Mouse (Mus musculus): ENCODE results near the gene Gnai3. TPM values are rescaled to one million over a fixed set of nuclear protein-coding genes. Genes with fewer than 3 reads are reported as not detected.

The Gnai3 gene
- total and polyA plus RNA-seq, 3 experiments: 7.5 to 18.1 (median 16.5) TPM

DNA sequence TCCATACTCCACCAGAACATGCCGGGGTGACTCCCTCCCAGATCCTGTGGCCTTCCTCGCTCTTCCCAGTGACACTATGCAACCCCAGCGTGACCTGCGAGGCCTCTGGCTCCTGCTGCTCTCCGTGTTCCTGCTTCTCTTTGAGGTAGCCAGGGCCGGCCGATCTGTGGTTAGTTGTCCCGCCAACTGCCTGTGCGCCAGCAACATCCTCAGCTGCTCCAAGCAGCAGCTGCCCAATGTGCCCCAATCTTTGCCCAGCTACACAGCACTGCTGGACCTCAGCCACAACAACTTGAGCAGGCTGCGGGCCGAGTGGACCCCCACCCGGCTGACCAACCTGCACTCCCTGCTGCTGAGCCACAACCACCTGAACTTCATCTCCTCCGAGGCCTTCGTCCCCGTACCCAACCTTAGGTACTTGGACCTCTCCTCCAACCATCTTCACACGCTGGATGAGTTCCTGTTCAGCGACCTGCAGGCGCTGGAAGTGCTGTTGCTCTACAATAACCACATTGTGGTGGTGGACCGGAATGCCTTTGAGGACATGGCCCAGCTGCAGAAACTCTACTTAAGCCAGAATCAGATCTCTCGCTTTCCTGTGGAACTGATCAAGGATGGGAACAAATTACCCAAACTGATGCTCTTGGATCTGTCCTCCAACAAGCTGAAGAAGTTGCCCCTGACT lies 41.3 kb upstream of the Gnai3 start:
- intact Hi-C loops (cut with DNase I): no loop called here
- Histone ChIP-seq H3K4me3 (no peak overlapping the region; the same call in 1 of the 2 replicates), H3K4me1 (ENCODE audit: control insufficient read depth, insufficient read depth, low read length) (peaks cover 6% of the 10 kb centered on the region; the same call in 1 of the 2 replicates), H3K36me3 (ENCODE audit: control insufficient read depth, insufficient read depth, low read length) (no peaks in the 10 kb centered on the region), H3K27ac (no peak overlapping the region), H3K27me3 (ENCODE audit: control insufficient read depth, insufficient read depth, low read length) (no peaks in the 10 kb centered on the region), H3K9ac (ENCODE audit: low read depth, low read length) (no peak overlapping the region), H3K79me2 (replicated peaks; ENCODE audit: control insufficient read depth, insufficient read depth, low read length) (no peaks in the 10 kb centered on the region)
- WGBS: 79% methylated on average over 20 of the region's 20 CpGs
- TF ChIP-seq POLR2A (IDR thresholded peaks at IDR 0.05; ENCODE audit: insufficient read depth, low read depth, low read length): no peak
- no peak for TF ChIP-seq EP300 (IDR thresholded peaks at IDR 0.05; ENCODE audit: insufficient read depth, low read depth, low read length)
- TF ChIP-seq CTCF (IDR thresholded peaks at IDR 0.05): no peak
- DNase-seq: peak in 1 of 2 experiments; percentile 20

DNA sequence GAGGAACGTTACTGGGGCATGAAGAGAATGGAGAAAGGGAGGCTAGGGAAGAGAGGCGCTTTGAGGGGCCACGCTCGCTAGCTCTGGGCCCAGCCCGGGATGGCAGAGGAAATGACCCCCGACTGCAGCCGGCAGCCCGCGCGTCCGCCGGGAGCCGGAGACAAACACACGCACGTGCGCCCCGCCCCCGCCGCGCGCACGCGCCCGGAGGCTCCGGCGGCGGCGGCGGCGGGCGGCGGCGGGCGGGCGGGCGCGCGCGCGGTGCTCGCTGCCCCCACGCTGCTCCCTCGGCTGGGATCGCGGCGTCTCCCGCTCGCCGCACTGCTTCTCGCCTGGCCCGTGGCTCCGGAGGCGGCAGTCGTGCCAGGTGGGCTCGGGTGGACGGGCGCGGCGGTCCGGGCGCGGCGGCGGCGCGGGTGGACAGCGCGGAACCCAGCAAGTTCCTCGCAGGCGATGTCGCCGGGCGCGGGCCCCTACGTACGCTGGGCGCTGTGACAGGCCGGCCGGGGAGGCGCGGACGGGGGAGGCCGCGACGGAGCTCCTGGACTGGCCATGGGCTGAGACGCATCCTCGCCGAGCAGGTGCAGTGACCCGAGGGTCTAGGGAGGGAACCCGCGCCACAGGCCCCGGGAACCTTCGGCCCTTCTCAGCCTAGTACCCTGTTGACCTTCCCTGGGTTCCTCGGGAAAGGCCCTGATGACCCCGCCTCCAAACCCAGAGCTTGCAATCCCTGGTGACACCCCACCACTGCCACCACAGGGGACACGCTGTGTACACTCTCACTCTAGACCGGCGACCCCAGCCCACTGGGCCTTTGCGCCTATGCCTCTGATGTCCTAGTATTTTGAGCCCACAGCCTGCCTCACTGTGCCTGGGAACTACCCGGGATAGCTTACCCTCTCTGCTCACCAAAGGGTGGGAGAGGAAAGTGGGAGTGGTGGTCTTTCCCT lies 40.4 kb upstream of the Gnai3 start, which contains the start of gene Amigo1:
Amigo1 (plus strand) TSS at position 238 of the 950 bp plus-strand sequence.
- intact Hi-C loops (cut with DNase I): no loop called here
- H3K27me3 ChIP-seq (ENCODE audit: control insufficient read depth, insufficient read depth, low read length): 0 out of 2 replicates have a peak, but pooled peaks cover 2% of the 10 kb centered on the region
- peak within 1 kb of the TSS; percentile 41 for H3K27ac ChIP-seq
- TF ChIP-seq EP300 (IDR thresholded peaks at IDR 0.05; ENCODE audit: insufficient read depth, low read depth, low read length) (no peak), CTCF (IDR thresholded peaks at IDR 0.05) (no peak), POLR2A (IDR thresholded peaks at IDR 0.05; ENCODE audit: insufficient read depth, low read depth, low read length) (no peak)
- H3K4me3 ChIP-seq: peak within 1 kb of the TSS; percentile 80
- 6% methylated on average over 87 of the region's 100 CpGs for WGBS
- no peaks in the 10 kb centered on the region for H3K36me3 ChIP-seq (ENCODE audit: control insufficient read depth, insufficient read depth, low read length)
- DNase-seq: peak; percentile 77 to 80
- H3K79me2 ChIP-seq (replicated peaks; ENCODE audit: control insufficient read depth, insufficient read depth, low read length): no peaks in the 10 kb centered on the region
- peaks cover 6% of the 10 kb centered on the region; the same call in 1 of the 2 replicates for H3K4me1 ChIP-seq (ENCODE audit: control insufficient read depth, insufficient read depth, low read length)
- peak within 1 kb of the TSS; percentile 99 for H3K9ac ChIP-seq (ENCODE audit: low read depth, low read length)

DNA sequence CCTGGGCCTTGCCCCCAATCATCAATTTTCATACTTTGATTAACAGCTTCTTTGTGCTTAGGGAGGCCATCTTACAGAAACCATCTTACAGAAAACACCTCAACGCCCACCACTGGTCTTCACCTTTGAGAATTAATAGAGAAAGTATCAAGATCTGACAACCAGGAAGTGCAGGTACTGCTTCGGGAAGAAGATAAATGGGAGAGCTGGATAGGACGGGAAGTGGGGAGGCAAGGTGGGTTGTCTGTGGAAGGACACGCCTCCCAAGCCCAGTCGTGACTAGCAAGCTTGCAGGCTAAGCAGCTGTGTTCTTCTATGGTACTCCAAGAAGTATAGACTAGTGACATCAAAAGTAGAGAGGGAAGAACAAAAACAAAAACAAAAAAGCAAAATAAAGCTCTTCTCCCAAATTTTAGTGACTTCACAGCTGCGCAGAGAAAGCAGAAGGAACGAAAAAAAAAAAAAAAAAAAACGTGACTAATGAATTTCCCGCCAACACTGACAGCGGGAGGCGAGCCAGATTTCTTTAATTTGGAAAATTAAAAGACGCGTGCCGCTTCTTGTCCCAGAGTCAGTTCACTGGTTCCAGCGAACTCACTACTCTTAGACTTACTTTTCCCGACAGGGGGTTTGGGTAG lies 39.6 kb upstream of the Gnai3 start:
- peak in 1 of 2 experiments; percentile 14 for DNase-seq
- WGBS: 5% methylated on average over 16 of the region's 16 CpGs
- Histone ChIP-seq H3K79me2 (replicated peaks; ENCODE audit: control insufficient read depth, insufficient read depth, low read length) (no peaks in the 10 kb centered on the region), H3K4me1 (ENCODE audit: control insufficient read depth, insufficient read depth, low read length) (peaks cover 6% of the 10 kb centered on the region; the same call in 1 of the 2 replicates), H3K27ac (no peak overlapping the region), H3K9ac (ENCODE audit: low read depth, low read length) (peak overlapping the region; percentile 63; the same call in 1 of the 2 replicates), H3K27me3 (ENCODE audit: control insufficient read depth, insufficient read depth, low read length) (0 out of 2 replicates have a peak, but pooled peaks cover 2% of the 10 kb centered on the region), H3K4me3 (peak overlapping the region; percentile 80), H3K36me3 (ENCODE audit: control insufficient read depth, insufficient read depth, low read length) (no peaks in the 10 kb centered on the region)
- intact Hi-C loops (cut with DNase I): no loop called here
- TF ChIP-seq POLR2A (IDR thresholded peaks at IDR 0.05; ENCODE audit: insufficient read depth, low read depth, low read length) (no peak), CTCF (IDR thresholded peaks at IDR 0.05) (no peak), EP300 (IDR thresholded peaks at IDR 0.05; ENCODE audit: insufficient read depth, low read depth, low read length) (no peak)

DNA sequence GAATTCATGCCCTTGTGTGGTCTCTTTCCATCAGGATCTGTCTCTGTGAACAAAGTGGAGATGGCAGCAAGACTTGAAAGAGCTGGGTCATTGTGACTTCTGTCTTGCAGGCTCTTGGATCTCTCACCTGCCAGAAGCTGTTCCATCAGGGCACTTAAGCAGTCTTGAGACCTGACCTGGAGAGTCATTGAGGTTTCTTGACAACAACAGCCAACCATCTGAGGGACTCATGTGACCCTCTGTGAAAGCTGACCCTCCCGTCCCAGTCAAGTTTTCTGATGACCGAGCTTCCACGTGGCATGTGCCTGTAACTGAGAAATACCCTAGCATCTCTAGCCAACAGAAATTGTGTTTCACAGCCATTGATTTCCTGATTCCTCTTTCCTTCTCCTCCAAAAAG lies 38.8 kb upstream of the Gnai3 start:
- TF ChIP-seq POLR2A (IDR thresholded peaks at IDR 0.05; ENCODE audit: insufficient read depth, low read depth, low read length): no peak
- TF ChIP-seq CTCF (IDR thresholded peaks at IDR 0.05): no peak
- no peak for TF ChIP-seq EP300 (IDR thresholded peaks at IDR 0.05; ENCODE audit: insufficient read depth, low read depth, low read length)
- intact Hi-C loops (cut with DNase I): no loop called here
- Histone ChIP-seq H3K9ac (ENCODE audit: low read depth, low read length) (no peak overlapping the region), H3K4me3 (no peak overlapping the region), H3K27ac (no peak overlapping the region), H3K36me3 (ENCODE audit: control insufficient read depth, insufficient read depth, low read length) (no peaks in the 10 kb centered on the region), H3K27me3 (ENCODE audit: control insufficient read depth, insufficient read depth, low read length) (0 out of 2 replicates have a peak, but pooled peaks cover 2% of the 10 kb centered on the region), H3K79me2 (replicated peaks; ENCODE audit: control insufficient read depth, insufficient read depth, low read length) (no peaks in the 10 kb centered on the region), H3K4me1 (ENCODE audit: control insufficient read depth, insufficient read depth, low read length) (peaks cover 5% of the 10 kb centered on the region; the same call in 1 of the 2 replicates)
- DNase-seq: no peak
- WGBS: 74% methylated on average over 3 of the region's 3 CpGs

DNA sequence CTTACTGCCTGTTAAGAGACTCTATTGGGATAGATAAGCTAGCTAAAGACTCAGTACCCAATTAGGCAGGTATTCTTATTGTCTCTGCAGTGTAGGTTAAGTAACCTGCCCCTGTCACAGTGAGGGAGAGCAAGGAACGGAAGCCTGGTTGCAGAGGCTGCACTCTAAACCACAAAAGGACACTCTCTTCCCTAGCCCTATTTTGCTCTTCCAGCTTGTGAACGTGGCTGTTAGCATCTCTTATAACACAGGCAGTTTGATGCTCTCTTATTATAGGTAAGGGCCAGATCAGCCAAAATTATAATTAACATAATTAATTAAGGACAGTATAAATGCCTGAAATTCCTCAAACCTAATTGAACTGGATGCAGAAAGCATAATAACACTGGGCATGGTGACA lies 34.6 kb upstream of the Gnai3 start:
- WGBS: 61% methylated on average over 2 of the region's 2 CpGs
- Histone ChIP-seq H3K27me3 (ENCODE audit: control insufficient read depth, insufficient read depth, low read length) (0 out of 2 replicates have a peak, but pooled peaks cover 2% of the 10 kb centered on the region), H3K36me3 (ENCODE audit: control insufficient read depth, insufficient read depth, low read length) (no peaks in the 10 kb centered on the region), H3K4me1 (ENCODE audit: control insufficient read depth, insufficient read depth, low read length) (no peaks in the 10 kb centered on the region), H3K4me3 (no peak overlapping the region), H3K79me2 (replicated peaks; ENCODE audit: control insufficient read depth, insufficient read depth, low read length) (no peaks in the 10 kb centered on the region), H3K27ac (no peak overlapping the region), H3K9ac (ENCODE audit: low read depth, low read length) (no peak overlapping the region)
- intact Hi-C loops (cut with DNase I): no loop called here
- DNase-seq: no peak
- no peak for TF ChIP-seq EP300 (IDR thresholded peaks at IDR 0.05; ENCODE audit: insufficient read depth, low read depth, low read length)
- TF ChIP-seq CTCF (IDR thresholded peaks at IDR 0.05): no peak

Data from heart, adult 2 months (tissue).